Mouse (Mus musculus): Measurements from ENCODE around the gene Alpk1. TPM values are rescaled to one million over a fixed set of nuclear protein-coding genes. Genes with fewer than 3 reads are reported as not detected.

Gene Alpk1
- polyA plus RNA-seq, 1 experiment = 2.0 TPM

- DNase-seq = no peak
Observed at GRCm38 (mm10) chr3:127735395-127735794, 44.9 kb downstream of the Alpk1 start.

GRCm38 (mm10) chr3:127729513-127730137, 50.7 kb downstream of the Alpk1 start:
- DNase-seq = no peak
- Histone ChIP-seq H3K4me3 (replicated peaks; ENCODE audit: insufficient read depth, low read depth, low read length) (no peak overlapping the region), H3K27me3 (ENCODE audit: control insufficient read depth, insufficient read depth, low read length) (no peaks in the 10 kb centered on the region), H3K4me1 (ENCODE audit: control insufficient read depth, insufficient read depth, low read length) (no peaks in the 10 kb centered on the region), H3K27ac (ENCODE audit: insufficient read depth, low read length) (no peak overlapping the region)
- 30% methylated on average over 14 of the region's 14 CpGs for WGBS
- no peak for TF ChIP-seq POLR2A (IDR thresholded peaks at IDR 0.05; ENCODE audit: borderline replicate concordance, insufficient read depth, low read length)
- TF ChIP-seq CTCF (IDR thresholded peaks at IDR 0.05; ENCODE audit: borderline replicate concordance, insufficient read depth, low read depth, low read length) = no peak

More at GRCm38 (mm10) chr3:127735395-127735794, 44.9 kb downstream of the Alpk1 start:
- no peak overlapping the region for H3K4me3 ChIP-seq (replicated peaks; ENCODE audit: insufficient read depth, low read depth, low read length)
- TF ChIP-seq CTCF (IDR thresholded peaks at IDR 0.05; ENCODE audit: borderline replicate concordance, insufficient read depth, low read depth, low read length) = no peak
- TF ChIP-seq POLR2A (IDR thresholded peaks at IDR 0.05; ENCODE audit: borderline replicate concordance, insufficient read depth, low read length) = no peak
- no peaks in the 10 kb centered on the region for H3K4me1 ChIP-seq (ENCODE audit: control insufficient read depth, insufficient read depth, low read length)
- 89% methylated on average over 3 of the region's 3 CpGs for WGBS
- no peaks in the 10 kb centered on the region for H3K27me3 ChIP-seq (ENCODE audit: control insufficient read depth, insufficient read depth, low read length)
- H3K27ac ChIP-seq (ENCODE audit: insufficient read depth, low read length) = no peak overlapping the region

GRCm38 (mm10) chr3:127728851-127729512, 51.3 kb downstream of the Alpk1 start:
- no peaks in the 10 kb centered on the region for H3K27me3 ChIP-seq (ENCODE audit: control insufficient read depth, insufficient read depth, low read length)
- WGBS = 16% methylated on average over 17 of the region's 17 CpGs
- no peak for TF ChIP-seq CTCF (IDR thresholded peaks at IDR 0.05; ENCODE audit: borderline replicate concordance, insufficient read depth, low read depth, low read length)

GRCm38 (mm10) chr3:127728046-127728445, 52.3 kb downstream of the Alpk1 start:
- 78% methylated on average over 9 of the region's 9 CpGs for WGBS
- H3K4me3 ChIP-seq (replicated peaks; ENCODE audit: insufficient read depth, low read depth, low read length) = no peak overlapping the region
- DNase-seq = no peak
- no peak overlapping the region for H3K27ac ChIP-seq (ENCODE audit: insufficient read depth, low read length)
- H3K27me3 ChIP-seq (ENCODE audit: control insufficient read depth, insufficient read depth, low read length) = no peaks in the 10 kb centered on the region
- H3K4me1 ChIP-seq (ENCODE audit: control insufficient read depth, insufficient read depth, low read length) = no peaks in the 10 kb centered on the region
- TF ChIP-seq CTCF (IDR thresholded peaks at IDR 0.05; ENCODE audit: borderline replicate concordance, insufficient read depth, low read depth, low read length) (no peak), POLR2A (IDR thresholded peaks at IDR 0.05; ENCODE audit: borderline replicate concordance, insufficient read depth, low read length) (no peak)

More at GRCm38 (mm10) chr3:127728851-127729512, 51.3 kb downstream of the Alpk1 start:
- Histone ChIP-seq H3K27ac (ENCODE audit: insufficient read depth, low read length) (no peak overlapping the region), H3K4me3 (replicated peaks; ENCODE audit: insufficient read depth, low read depth, low read length) (no peak overlapping the region), H3K4me1 (ENCODE audit: control insufficient read depth, insufficient read depth, low read length) (no peaks in the 10 kb centered on the region)
- no peak for DNase-seq

GRCm38 (mm10) chr3:127720948-127721347, 59.4 kb downstream of the Alpk1 start:
- Histone ChIP-seq H3K4me3 (replicated peaks; ENCODE audit: insufficient read depth, low read depth, low read length) (no peak overlapping the region), H3K27ac (ENCODE audit: insufficient read depth, low read length) (no peak overlapping the region), H3K4me1 (ENCODE audit: control insufficient read depth, insufficient read depth, low read length) (no peaks in the 10 kb centered on the region), H3K27me3 (ENCODE audit: control insufficient read depth, insufficient read depth, low read length) (no peaks in the 10 kb centered on the region)
- WGBS = 82% methylated on average over 4 of the region's 4 CpGs
- no peak for DNase-seq
- TF ChIP-seq CTCF (IDR thresholded peaks at IDR 0.05; ENCODE audit: borderline replicate concordance, insufficient read depth, low read depth, low read length) (no peak), POLR2A (IDR thresholded peaks at IDR 0.05; ENCODE audit: borderline replicate concordance, insufficient read depth, low read length) (no peak)

- H3K27ac ChIP-seq (ENCODE audit: insufficient read depth, low read length) = no peak overlapping the region
- TF ChIP-seq CTCF (IDR thresholded peaks at IDR 0.05; ENCODE audit: borderline replicate concordance, insufficient read depth, low read depth, low read length) (no peak), POLR2A (IDR thresholded peaks at IDR 0.05; ENCODE audit: borderline replicate concordance, insufficient read depth, low read length) (no peak)
- 71% methylated on average over 6 of the region's 6 CpGs for WGBS
- no peaks in the 10 kb centered on the region for H3K27me3 ChIP-seq (ENCODE audit: control insufficient read depth, insufficient read depth, low read length)
- DNase-seq = no peak
- no peaks in the 10 kb centered on the region for H3K4me1 ChIP-seq (ENCODE audit: control insufficient read depth, insufficient read depth, low read length)
- H3K4me3 ChIP-seq (replicated peaks; ENCODE audit: insufficient read depth, low read depth, low read length) = no peak overlapping the region
Observed at GRCm38 (mm10) chr3:127720050-127720449, 60.3 kb downstream of the Alpk1 start.

GRCm38 (mm10) chr3:127719601-127720000, 60.7 kb downstream of the Alpk1 start:
- Histone ChIP-seq H3K27ac (ENCODE audit: insufficient read depth, low read length) (no peak overlapping the region), H3K4me3 (replicated peaks; ENCODE audit: insufficient read depth, low read depth, low read length) (no peak overlapping the region), H3K27me3 (ENCODE audit: control insufficient read depth, insufficient read depth, low read length) (no peaks in the 10 kb centered on the region), H3K4me1 (ENCODE audit: control insufficient read depth, insufficient read depth, low read length) (no peaks in the 10 kb centered on the region)
- no peak for DNase-seq
- 80% methylated on average over 5 of the region's 5 CpGs for WGBS
- TF ChIP-seq CTCF (IDR thresholded peaks at IDR 0.05; ENCODE audit: borderline replicate concordance, insufficient read depth, low read depth, low read length) = no peak

- DNase-seq = no peak
- WGBS = 17% methylated on average over 2 of the region's 2 CpGs
- no peak for TF ChIP-seq CTCF (IDR thresholded peaks at IDR 0.05; ENCODE audit: borderline replicate concordance, insufficient read depth, low read depth, low read length)
- no peak for TF ChIP-seq POLR2A (IDR thresholded peaks at IDR 0.05; ENCODE audit: borderline replicate concordance, insufficient read depth, low read length)
- Histone ChIP-seq H3K4me3 (replicated peaks; ENCODE audit: insufficient read depth, low read depth, low read length) (no peak overlapping the region), H3K27me3 (ENCODE audit: control insufficient read depth, insufficient read depth, low read length) (no peaks in the 10 kb centered on the region), H3K4me1 (ENCODE audit: control insufficient read depth, insufficient read depth, low read length) (no peaks in the 10 kb centered on the region), H3K27ac (ENCODE audit: insufficient read depth, low read length) (no peak overlapping the region)
Observed at GRCm38 (mm10) chr3:127716759-127717158, 63.6 kb downstream of the Alpk1 start.
